Mouse (Mus musculus): ENCODE measurements around the gene Hnrnpu.

The Hnrnpu gene

GRCm38 (mm10) chr1:178340213-178340612 lies 2.6 kb upstream of the Hnrnpu start:
- DNase-seq, result no peak

GRCm38 (mm10) chr1:178338318-178338641 lies 683 bp upstream of the Hnrnpu start:
- DNase-seq, result peak; percentile 25

GRCm38 (mm10) chr1:178336777-178337481 lies 668 bp downstream of the Hnrnpu start:
- peak; percentile 60 for DNase-seq

- peak; percentile 92 for DNase-seq
Observed at GRCm38 (mm10) chr1:178336289-178336775, 1.3 kb downstream of the Hnrnpu start.

- no peak for DNase-seq
Observed at GRCm38 (mm10) chr1:178335860-178336261, 1.7 kb downstream of the Hnrnpu start.

- DNase-seq, result no peak
Observed at GRCm38 (mm10) chr1:178329946-178330345, 7.7 kb downstream of the Hnrnpu start.

GRCm38 (mm10) chr1:178329017-178329416 lies 8.6 kb downstream of the Hnrnpu start:
- DNase-seq, result no peak

GRCm38 (mm10) chr1:178326950-178327349 lies 10.6 kb downstream of the Hnrnpu start:
- no peak for DNase-seq

- DNase-seq, result no peak
Observed at GRCm38 (mm10) chr1:178326357-178326756, 11.2 kb downstream of the Hnrnpu start.

- DNase-seq, result no peak
Observed at GRCm38 (mm10) chr1:178324568-178324967, 13.0 kb downstream of the Hnrnpu start.

GRCm38 (mm10) chr1:178323235-178323634 lies 14.4 kb downstream of the Hnrnpu start:
- no peak for DNase-seq

- DNase-seq, result no peak
Observed at GRCm38 (mm10) chr1:178321730-178322357, 15.8 kb downstream of the Hnrnpu start.

- no peak for DNase-seq
Observed at GRCm38 (mm10) chr1:178320723-178321590, 16.6 kb downstream of the Hnrnpu start.

- DNase-seq, result no peak
Observed at GRCm38 (mm10) chr1:178320038-178320722, 17.4 kb downstream of the Hnrnpu start.

- DNase-seq, result no peak
Observed at GRCm38 (mm10) chr1:178319295-178320037, 18.1 kb downstream of the Hnrnpu start.

- peak; percentile 97 for DNase-seq
Observed at GRCm38 (mm10) chr1:178318389-178319184, 19.0 kb downstream of the Hnrnpu start, which contains the start of gene Cox20. TSS of gene Cox20 (plus strand) at chr1:178319130.

GRCm38 (mm10) chr1:178318002-178318388 lies 19.6 kb downstream of the Hnrnpu start:
- DNase-seq, result no peak

GRCm38 (mm10) chr1:178317275-178318001 lies 20.2 kb downstream of the Hnrnpu start:
- DNase-seq, result no peak

- DNase-seq, result no peak
Observed at GRCm38 (mm10) chr1:178314236-178314635, 23.4 kb downstream of the Hnrnpu start.

- no peak for DNase-seq
Observed at GRCm38 (mm10) chr1:178313039-178313597, 24.5 kb downstream of the Hnrnpu start.

Measured in cerebellum, adult 11 months (tissue).